Mouse (Mus musculus) lung, adult 2 months (tissue): ENCODE data around the gene Meis3.

ENCODE experiments used
- CTCF ChIP-seq: fragments of 200-500 bp; IDR thresholded peaks from 2 replicates; pipeline ENCODE4 v1.5.1; 2011; ENCODE audit warnings: mild to moderate bottlenecking, low read length, control low read depth; ENCODE audit not compliant: insufficient read depth
- POLR2A ChIP-seq: fragments of 200-500 bp; IDR thresholded peaks from 2 replicates; pipeline ENCODE4 v1.6.1; 2011; ENCODE audit warnings: low read depth, mild to moderate bottlenecking, control low read depth, low read length, borderline replicate concordance; ENCODE audit errors: extremely low read depth

GRCm38 (mm10) chr7:16213196-16213595 lies 38.3 kb downstream of the Meis3 start:
- TF ChIP-seq POLR2A (no peak), CTCF (no peak)
